Mouse (Mus musculus) T-helper 17 cell (primary cell): ENCODE measurements around the gene Klf15.

Experiments used
- in situ Hi-C, 2 experiments: fragments of 300-600 bp; cut with MboI, MseI; formaldehyde crosslinking; loops; 1 replicate in 1 of 2; 2 replicates in 1 of 2; pipeline ENCODE4 v1.15.1; 2025; ENCODE audit warnings: high pct_unique_total_duplicates in 2 of 2

Gene Klf15

DNA sequence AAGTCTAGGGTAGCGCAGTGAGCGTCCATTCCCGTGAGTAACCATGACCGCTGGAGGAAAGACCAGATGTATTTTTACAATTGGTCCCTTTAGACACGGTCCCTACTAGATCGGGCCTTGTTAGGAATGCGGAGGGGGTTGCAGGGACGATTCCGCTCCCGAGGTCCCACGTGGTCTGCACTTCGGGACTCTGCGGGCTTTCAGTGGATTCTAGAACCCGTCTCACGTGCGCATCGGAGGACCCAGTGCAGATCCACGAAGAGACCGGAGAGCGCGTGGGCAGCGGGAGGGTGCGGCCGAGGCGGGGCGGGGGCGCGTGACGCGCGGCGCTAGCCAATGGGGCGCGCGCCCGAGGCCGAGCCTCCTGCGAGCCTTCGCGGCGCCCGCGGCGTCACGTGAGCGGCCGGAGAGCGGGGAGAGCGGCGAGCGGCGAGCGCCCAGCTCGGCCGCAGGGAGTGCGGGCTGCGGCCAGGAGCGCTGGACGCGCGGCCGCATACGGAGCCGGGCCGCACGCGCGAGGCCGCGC is at the start of gene Klf15:
Klf15 (plus strand) TSS at position 396 of the 526 bp plus-strand sequence.
- in situ Hi-C loops = no loop called here

DNA sequence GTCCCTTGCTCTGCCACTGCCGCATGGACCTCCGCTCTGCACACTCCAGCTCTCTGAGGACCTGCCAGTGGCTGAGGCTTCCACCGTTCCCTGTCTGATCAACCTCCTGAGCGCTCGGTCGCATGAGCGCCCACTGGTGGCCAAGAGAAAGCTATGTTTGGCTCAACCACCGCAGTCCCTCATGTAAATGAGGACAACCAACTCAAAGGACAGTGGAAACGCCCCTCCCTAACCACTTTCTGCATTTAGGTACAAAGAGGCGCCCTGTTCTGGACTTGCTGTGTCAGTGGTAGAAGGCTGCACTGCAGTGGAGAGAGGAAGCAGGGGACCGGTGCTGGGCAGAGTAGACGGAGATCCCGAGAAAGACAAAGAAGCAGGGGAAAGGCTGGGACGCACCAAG is 39.8 kb upstream of the Klf15 start:
- in situ Hi-C loops = loop anchor here in 1 of 2 experiments (5.0 kb wide), 1 partner anchor 740 kb away; no protein-coding TSS in a partner anchor

DNA sequence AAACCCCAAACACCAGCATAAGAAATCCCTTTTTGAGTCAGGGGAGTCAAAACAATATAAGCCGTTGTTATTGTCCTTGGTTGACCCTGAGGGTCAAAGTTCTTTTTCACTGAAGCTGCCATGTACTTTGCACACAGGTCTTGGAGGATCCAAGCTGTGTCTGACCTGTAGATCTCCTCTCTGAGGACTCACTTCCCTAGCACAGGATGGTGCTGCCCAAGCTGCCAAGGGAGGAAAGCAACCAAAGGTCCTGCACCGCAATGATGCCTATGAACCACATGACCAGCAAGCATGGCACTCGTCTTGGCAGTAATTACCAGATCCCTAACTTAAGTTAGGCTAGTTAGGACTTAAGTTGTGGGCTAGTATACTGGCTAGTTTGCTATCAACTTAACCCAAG is 37.0 kb upstream of the Klf15 start:
- in situ Hi-C loops = loop anchor here in 1 of 2 experiments (5.0 kb wide), 1 partner anchor 748 kb away; no protein-coding TSS in a partner anchor

DNA sequence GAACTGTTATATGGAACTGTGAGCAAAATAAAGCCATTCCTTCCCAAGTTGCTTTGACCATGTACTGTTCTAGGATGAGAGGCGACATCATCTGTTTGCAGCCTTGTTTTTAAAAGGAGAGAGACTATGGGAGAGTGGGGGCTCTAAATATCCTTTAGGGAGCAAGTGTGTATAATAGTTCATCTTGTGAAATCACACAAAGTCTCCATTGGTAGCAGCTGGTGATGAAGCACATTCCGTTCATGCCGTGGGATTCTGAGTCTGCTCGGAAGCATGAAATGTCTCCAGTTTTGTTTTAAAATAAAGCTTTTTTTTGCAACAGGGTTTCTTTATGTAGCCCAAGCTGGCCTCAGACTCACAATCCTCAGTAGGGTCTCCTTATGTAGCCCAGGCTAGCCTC is 36.4 kb upstream of the Klf15 start:
- in situ Hi-C loops = loop anchor here in 1 of 2 experiments (5.0 kb wide), 1 partner anchor 749 kb away; no protein-coding TSS in a partner anchor

DNA sequence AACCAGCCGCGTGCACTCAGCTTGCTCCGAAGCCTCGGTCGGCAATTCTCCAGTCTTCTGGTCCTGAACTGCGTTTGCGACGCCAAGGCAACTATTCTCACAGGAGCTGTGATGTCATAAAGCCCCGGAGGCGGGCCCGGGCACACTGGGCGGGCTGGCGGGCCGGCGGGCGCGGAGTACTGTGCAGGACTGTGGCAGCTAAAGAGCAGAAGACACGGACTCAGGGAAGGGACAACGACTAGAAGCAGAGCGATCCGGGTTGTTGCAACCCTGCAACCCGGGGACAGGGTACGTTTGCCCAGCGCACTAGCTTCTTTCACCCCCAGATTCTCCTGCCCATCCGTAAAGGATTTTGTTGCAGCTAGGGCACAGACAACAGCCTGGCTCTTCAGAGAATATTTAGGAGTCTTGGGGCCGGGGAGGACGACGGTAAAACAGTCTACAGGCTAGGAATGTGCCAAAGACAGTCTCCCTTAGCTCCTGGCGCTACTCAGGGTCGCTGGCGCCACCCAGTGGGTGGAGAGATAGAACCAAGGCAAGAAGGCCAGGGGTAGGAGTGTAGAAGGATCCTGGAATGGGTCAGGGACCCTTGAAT is 33.9 kb upstream of the Klf15 start, which contains the start of gene Cfap100:
Cfap100 (minus strand) TSS at position 418 of the 595 bp plus-strand sequence.
- in situ Hi-C loops = loop anchor here in 1 of 2 experiments (5.0 kb wide), 1 partner anchor 751 kb away; no protein-coding TSS in a partner anchor

DNA sequence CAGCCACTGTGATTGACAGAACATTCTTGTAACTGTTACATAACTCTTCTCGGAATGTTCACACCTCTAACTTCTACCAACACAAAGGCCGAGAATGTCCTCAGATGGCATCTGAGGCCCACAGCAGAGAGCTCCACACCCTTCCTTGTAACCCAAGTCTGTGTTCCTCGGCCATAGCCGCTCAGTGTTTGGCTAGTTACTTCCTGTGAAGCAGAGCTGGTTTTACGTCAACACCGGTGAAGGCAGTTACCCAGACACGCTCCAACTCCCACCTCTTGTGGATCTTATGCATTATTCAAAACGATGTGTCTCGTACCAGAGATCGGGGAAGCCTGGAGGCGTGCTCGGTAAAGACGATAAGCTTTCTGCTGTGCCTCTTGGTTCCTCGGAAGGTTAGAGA is 32.5 kb upstream of the Klf15 start:
- in situ Hi-C loops = loop anchor here in 1 of 2 experiments (5.0 kb wide), 1 partner anchor 753 kb away; no protein-coding TSS in a partner anchor

DNA sequence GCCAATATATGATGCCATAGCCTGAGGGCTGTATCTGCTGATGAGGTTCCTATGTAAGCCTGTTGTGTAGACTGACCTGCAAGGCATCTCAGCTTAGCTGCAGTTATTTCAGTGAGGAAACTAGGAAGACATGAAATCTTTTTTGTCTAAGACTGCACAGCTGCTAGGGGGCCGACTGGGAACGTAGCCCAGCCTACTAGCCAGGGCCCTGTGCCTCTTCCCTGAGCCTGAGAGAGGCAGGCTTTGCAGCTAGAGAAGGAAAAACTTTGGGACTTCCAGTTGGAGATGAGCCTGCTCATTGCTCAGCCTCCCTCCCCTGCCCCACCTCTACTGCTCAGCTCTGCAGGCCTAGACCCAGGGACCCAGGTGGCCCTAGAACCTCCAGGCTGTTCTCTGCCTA is 30.9 kb upstream of the Klf15 start:
- in situ Hi-C loops = no loop called here

DNA sequence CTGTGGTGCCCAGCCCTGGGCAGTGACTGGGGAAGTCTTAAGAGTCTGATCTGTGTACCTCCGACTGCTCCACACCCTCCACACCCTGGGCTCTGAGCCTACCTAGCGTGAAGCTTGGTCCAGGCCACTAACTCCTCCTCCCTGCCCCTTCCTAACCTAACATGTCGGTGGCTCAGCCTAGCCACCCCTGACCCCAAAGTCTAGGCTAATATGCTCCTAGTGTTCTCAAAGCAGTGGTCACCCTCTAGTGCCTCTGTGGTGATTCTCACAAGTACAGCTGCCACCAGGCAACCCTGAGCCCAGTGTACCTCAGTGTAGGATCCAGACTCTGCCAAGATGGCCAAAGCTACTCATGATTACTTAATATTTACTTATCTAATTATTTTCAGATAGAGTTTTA is 27.7 kb upstream of the Klf15 start:
- in situ Hi-C loops = no loop called here

DNA sequence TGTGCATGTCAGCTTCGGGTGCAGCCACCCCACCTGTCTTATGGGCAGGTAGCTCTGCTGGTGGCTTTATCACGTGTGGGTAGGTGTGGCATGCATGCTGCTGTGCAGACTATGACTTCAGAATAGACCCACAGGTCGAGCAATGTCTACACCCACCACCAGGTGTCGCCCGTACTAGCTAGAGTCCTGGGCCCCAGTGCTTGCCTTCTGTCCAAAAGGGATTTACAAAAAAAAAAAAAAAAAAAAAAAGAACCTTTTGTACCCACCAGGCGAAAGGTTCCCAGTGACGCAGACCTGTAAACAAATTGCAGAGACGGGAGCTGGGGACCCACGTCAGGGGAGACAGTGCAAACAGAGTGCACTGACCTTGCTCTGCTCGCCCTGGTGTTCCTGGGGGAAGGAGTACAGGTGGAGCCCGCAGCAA is 27.2 kb upstream of the Klf15 start:
- in situ Hi-C loops = no loop called here

DNA sequence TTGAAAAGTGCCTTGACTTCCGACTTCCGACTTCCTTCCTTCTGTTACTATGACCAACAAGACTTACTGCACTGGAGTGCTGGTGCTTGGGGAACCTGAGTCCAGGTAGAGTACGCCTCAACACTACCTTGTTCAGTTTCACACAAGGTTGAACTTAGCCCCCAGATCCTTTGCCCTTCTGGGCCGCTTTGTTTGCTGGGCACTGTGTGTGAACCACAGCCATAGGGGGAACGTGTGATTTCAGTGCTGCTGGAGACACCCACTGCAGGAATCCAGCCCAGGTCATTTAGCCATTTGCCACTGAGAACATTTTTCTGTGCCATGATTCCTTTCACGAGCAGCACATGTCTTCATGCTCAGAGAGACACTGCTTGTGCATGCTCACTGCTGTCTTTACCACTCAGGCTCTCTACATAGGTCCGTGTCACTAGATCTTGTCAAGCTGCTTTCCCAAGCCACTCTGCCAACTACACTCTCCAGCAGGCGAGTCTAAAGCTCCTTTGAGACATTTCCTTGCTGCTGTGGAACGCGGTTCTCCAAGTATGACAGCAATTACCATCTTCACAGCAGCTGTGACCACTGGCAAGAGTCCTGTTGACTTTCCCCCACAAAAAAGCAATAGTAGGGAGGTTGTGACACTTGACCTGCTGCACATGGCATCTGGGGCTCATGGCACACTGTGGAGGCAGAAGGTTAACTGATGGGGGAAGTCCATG is 26.0 kb upstream of the Klf15 start:
- in situ Hi-C loops = no loop called here

DNA sequence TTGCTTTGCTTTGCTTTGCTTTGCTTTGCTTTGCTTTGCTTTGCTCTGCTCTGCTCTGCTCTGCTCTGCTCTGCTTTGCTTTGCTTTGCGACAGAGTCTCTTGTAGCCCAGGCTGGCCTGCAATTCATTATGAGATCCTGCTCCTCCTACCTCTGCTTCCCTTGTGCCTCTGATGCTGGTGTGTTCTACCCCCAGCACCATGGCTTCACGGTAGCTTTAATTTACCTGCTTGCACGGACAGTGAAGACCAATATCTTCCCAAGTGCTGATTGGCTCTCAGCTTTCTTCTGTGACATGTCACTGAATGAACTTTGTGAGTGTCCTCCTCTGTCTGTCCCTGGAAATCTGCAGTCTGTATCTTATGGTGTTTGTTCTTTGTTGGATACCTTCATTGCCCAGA is 25.3 kb upstream of the Klf15 start:
- in situ Hi-C loops = no loop called here

DNA sequence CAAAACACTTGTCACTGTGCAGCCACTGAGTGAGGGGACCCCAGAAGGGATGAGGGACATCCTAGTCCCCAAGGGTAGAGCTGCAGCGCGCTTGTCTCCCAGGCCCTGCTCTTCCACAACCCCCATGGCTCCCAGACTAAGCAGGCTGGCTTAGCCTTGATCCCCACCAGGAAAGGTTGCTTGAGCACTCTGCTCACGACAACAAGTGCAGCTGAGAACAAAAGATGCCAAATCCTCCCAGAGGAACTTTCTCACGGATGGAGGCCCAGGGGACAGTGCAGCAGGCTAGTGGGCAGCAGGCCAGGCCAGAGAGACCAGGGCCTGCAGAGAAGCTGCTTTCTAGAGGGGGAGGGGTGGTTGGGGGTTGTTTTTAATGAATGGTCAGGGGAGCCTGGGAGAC is 15.5 kb upstream of the Klf15 start:
- in situ Hi-C loops = loop anchor here in 1 of 2 experiments (5.0 kb wide), 1 partner anchor 35 kb away; no protein-coding TSS in a partner anchor

DNA sequence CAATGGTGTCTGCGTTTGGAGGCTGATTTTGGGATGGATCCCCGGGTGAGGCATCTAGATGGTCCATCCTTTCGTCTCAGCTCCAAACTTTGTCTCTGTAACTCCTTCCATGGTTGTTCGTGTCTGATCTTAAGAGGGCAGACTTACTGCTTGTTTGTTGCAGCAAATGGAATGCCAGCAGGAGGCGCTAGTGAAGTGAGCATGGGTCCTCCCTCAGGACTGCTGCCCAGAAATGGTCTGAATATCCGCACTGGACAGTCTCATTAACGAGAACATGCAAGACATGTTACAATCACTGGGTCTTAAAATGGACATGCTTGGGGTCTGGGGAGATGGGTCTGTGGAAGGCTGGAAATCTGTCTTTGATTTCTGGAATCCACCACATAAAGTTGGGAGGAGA is 12.2 kb upstream of the Klf15 start:
- in situ Hi-C loops = loop anchor here in 1 of 2 experiments (5.0 kb wide), 1 partner anchor 47 kb away; no protein-coding TSS in a partner anchor

DNA sequence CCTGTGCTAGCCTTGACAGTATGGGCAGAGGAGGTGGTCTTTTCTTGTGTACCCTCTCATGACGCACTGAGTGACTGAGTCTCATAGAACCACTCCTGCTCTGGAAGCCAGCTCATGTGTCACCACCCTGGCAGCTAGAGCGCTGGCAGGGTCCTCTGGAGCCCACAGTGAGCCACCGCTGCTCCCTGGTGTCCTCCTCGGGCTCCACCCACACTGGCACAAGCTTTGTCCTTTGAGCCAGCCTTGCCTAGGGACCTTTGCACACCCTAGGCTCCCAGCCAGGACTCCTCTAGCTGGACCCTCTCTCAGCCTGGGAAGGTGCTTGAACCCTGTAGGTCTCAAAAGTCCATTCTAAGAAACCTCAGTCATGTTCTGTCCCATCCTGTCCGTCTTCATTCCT is 11.7 kb upstream of the Klf15 start:
- in situ Hi-C loops = loop anchor here in 1 of 2 experiments (5.0 kb wide), 1 partner anchor 47 kb away; no protein-coding TSS in a partner anchor

DNA sequence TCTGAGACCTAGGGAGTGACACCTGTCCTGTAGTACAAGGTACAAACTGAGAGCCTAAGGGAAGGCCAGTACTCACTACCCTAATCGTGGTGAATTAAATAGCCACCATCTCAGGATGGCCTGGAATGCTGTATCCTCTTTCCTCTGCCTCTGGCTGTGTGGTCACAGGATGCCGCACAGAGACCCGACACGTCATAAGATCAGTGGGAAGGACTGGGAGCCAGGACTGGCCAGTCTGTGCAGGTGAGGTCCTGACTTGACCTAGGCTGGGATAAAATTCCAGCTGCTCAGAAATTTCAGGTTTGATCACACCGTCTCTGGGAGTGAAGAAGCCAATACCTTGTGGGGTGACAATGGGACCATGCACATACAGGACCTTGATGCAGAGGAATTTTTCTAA is 10.9 kb upstream of the Klf15 start:
- in situ Hi-C loops = loop anchor here in 1 of 2 experiments (5.0 kb wide), 1 partner anchor 46 kb away; no protein-coding TSS in a partner anchor

DNA sequence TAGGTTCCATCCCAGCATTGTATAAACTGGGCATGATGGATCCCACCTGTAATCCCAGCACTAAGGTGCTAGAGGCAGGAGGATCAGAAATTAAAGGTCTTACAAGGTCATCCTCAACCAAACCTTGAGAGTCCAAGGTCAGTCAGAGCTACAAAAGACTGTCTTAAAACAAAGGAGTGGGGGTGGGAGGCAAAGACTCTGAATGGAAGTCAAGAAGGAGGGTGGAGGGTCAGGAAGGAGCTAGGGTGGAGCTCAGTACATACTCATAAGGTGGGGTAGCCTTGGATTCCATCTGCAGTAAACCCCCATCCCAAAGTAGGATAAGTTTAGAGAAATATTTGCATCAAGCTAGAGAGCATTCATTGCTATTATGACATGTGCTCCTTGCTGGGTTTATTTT is 9.8 kb upstream of the Klf15 start:
- in situ Hi-C loops = loop anchor here in 1 of 2 experiments (5.0 kb wide), 1 partner anchor 45 kb away; no protein-coding TSS in a partner anchor

DNA sequence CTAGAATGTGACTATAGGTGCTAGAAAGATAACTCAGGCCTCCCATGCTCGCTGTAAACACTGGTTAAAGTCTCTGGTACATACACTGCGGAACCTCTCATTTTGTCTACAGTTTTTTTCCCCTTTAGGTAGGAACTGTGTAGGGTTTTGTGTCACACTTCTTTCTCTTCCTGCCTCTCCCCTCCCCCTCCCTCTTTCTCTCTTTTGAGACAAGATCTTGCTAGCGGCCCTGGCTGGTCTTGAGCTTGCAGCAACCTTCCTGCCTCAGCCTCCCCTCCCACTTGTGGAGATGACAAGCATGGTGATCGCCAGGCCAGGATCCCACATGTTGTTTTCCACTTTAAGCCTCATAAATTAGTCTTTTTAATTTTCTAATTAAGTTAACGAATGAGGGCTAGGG is 8.6 kb upstream of the Klf15 start:
- in situ Hi-C loops = loop anchor here in 1 of 2 experiments (5.0 kb wide), 1 partner anchor 44 kb away; no protein-coding TSS in a partner anchor

DNA sequence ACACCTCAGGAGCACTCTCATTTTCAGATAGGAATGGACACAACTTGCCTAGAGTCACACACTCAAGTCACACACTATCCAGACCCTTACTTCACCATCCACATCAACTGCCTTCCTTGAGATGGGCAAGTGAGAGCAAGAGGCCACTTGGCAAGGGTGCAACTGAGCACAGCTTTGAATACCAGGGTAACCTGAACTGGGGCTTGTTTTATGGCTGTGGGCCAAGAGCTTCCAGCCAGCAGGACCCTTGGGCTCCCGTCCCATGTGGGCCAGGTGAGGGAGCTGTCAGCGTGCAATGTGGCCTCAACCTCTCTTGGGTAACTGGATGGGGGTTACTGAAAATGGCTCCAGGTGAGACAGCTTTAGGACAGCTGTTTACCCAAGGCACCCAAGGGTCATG is 5.0 kb upstream of the Klf15 start:
- in situ Hi-C loops = no loop called here

DNA sequence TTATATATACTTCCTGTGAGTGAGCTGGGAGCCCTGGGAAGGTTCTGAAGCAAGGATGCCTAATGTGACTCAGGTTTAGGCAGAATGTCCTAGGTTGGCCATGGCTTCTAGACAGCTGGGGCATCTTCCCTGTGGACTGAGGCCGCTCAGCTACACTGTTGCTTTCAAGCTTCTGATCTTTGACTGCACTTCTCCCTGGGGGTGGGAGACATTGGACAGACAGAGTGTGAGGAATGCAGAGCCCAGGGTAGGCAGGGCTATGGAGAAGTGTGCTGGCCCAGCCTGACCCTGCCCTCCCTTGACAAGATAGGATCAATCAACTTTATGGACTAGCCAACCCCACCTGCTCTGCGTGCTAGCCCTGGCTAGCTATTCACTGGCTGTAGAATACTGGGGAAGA is 1.2 kb upstream of the Klf15 start:
- in situ Hi-C loops = no loop called here

DNA sequence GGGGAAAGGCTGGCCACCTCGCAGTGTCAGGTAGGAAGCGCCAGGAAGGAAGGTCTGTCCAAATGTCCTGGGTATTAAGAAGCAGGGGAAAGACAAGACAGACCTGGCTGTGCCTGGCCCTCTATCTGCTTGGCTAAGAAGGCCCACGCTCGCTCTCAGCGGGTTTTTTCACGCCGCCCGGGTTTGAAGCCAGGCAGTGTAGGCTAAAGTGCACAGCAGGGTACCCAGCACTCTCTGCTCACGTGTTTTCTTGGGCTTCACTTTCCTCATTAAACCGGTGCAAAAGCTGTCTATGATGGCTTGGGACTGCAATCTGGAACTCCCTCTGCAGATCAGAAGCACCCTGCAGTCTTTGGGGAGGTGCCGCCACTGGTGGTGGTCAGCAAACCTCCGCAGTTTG is 605 bp upstream of the Klf15 start:
- in situ Hi-C loops = no loop called here

DNA sequence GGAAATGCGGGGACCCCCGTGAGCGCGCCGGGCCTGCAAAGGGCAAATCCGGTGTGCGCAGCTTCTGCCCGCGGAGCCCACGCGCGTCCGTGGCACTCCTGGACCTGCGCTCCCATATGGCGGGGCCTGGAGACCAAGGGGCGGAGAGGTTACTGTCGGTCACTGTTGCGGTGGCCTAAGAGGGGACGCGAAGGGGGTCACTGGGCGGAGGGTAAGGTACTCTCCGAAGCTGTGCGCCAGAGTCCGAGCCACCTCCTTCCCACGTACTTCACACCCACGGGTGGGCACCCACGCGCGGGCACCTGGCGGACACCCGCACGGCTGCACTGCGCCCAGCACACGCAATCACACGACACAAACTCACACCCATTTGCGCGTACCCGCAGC is 458 bp downstream of the Klf15 start:
- in situ Hi-C loops = no loop called here

DNA sequence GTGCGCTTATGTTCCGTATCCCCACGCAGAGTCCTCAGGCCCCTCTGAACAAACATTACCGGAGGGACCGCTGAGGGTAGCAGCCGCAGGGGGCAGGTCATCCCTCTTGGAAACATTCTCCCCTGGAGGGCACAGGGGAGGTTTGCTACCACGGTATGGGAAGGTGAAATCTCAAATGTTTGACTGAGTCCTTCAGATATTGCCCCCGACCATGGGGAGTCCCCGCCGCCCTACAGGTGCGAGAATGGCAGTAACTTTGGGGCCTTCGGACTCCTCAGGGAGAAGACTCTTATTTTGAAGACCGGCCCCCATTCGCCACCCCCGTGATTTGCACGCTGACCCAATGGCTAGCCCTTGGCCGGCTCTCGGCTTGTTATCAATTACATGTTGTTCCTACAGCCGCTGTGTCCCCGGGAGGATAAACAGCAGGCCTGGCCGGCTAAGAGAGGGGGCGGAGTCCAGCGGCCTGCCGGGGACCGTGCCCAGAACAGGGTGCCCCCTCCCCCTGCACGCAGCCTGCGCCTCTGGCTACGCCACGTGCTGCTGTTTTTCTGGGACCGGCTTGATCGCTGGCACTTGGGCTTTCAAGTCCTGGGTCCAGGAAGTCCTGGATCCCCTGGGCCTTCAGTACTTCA is 969 bp downstream of the Klf15 start:
- in situ Hi-C loops = no loop called here
